Mouse (Mus musculus): ENCODE measurements at regions not wholly inside any gene's neighbourhood (a gene's known extent, or its start where the extent isn't known, plus 50 kb on each side); places are given as distances from the start of the nearest gene placed in this dataset.

GRCm38 (mm10) chr13:79057424-79057823, 857.9 kb upstream of the Nr2f1 start:
- Histone ChIP-seq H3K4me3 (no peak overlapping the region), H3K27ac (replicated peaks) (no peak overlapping the region), H3K9me3 (replicated peaks) (no peaks in the 10 kb centered on the region), H3K4me1 (no peaks in the 10 kb centered on the region), H3K27me3 (ENCODE audit: low read depth, poor library complexity, severe bottlenecking) (no peaks in the 10 kb centered on the region), H3K36me3 (no peaks in the 10 kb centered on the region)
- 83% methylated on average over 1 of the region's 1 CpGs for WGBS
- no peak for DNase-seq (ENCODE audit: low spot score)

DNA sequence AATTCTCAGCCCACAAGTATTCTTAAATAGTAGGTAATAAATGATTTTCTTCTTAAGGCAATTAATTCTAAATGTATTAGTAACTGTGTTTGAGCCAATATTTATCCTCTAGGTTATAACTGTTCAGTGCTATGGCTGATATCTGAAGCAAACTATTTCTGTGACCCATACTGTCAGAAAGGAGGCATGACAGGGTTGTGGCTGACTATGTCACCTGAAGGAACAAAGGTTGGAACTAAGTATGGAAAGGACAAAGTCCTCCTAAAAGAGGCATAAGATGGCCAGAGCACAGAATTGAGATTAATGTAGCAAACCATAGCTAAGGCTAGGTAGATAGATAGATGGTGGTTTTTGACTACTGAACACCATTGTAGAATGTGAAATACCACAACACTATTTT, 854.9 kb upstream of the Nr2f1 start:
- DNase-seq (ENCODE audit: low spot score): no peak
- Histone ChIP-seq H3K27me3 (ENCODE audit: low read depth, poor library complexity, severe bottlenecking) (no peaks in the 10 kb centered on the region), H3K36me3 (no peaks in the 10 kb centered on the region), H3K4me3 (no peak overlapping the region), H3K4me1 (no peaks in the 10 kb centered on the region), H3K9me3 (replicated peaks) (no peaks in the 10 kb centered on the region), H3K27ac (replicated peaks) (no peak overlapping the region)

DNA sequence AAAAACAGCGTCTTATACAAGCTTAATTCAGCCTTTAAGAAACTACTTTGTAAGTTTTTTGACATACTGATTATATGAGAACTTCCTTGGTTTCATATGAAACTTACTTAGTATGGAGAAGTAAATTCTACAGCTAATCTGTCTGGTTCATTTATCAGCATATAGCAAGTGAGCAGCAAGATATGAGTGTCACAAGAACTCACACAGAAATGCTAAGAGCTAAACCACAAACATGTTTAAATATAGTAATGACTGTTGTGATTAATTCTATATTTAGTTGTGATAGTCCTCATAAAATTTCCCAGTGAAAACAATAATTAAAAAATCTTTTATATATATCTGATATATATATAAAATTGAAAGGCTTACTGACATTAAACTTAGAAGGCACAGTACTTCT, 853.9 kb upstream of the Nr2f1 start:
- Histone ChIP-seq H3K36me3 (no peaks in the 10 kb centered on the region), H3K4me3 (no peak overlapping the region), H3K4me1 (no peaks in the 10 kb centered on the region), H3K9me3 (replicated peaks) (no peaks in the 10 kb centered on the region), H3K27me3 (ENCODE audit: low read depth, poor library complexity, severe bottlenecking) (no peaks in the 10 kb centered on the region), H3K27ac (replicated peaks) (no peak overlapping the region)
- 93% methylated on average over 1 of the region's 1 CpGs for WGBS
- DNase-seq (ENCODE audit: low spot score): no peak

DNA sequence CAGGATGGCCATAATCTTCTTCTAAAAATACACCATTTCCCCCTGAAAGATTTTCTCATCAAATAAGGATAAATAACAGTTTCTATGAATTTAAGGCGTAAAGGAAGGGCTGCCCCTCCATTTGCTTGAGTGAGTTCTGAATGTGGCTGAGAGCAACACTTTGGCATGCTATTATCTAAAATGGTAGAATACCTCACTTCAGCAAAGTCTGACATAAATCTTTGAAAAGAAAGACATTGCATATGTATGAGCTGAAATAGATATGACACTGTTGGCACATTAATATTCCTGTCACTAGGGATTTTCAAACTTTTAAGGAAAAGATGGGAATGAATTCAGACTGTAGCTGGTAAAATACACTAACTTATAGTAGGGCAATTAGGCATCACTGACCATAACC, 847.7 kb upstream of the Nr2f1 start:
- Histone ChIP-seq H3K27ac (replicated peaks) (no peak overlapping the region), H3K9me3 (replicated peaks) (no peaks in the 10 kb centered on the region), H3K4me1 (peaks cover 6% of the 10 kb centered on the region; the same call in 1 of the 2 replicates), H3K36me3 (no peaks in the 10 kb centered on the region), H3K27me3 (ENCODE audit: low read depth, poor library complexity, severe bottlenecking) (no peaks in the 10 kb centered on the region), H3K4me3 (no peak overlapping the region)
- no peak for DNase-seq (ENCODE audit: low spot score)
- WGBS: 41% methylated on average over 1 of the region's 1 CpGs

DNA sequence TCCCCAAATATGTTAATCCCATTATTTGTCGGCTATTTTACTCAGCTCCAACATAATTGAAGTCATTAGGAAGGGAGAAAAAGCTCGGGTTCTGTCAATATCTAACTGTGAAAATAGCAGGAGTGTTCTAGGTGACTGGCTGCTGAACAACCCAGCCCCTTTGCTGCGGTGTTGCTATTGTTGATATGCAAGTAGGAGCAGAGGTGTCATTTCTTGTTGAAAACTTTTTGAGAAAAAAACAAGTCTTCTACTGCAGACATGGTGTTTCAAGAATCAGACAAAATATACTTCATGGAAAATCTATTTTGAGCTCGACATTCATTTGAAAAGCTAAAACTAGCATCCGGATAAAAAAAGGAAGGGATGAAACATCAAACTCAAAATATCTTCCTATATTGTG, 845.1 kb upstream of the Nr2f1 start:
- 58% methylated on average over 5 of the region's 5 CpGs for WGBS
- H3K4me3 ChIP-seq: no peak overlapping the region
- no peaks in the 10 kb centered on the region for H3K36me3 ChIP-seq

DNA sequence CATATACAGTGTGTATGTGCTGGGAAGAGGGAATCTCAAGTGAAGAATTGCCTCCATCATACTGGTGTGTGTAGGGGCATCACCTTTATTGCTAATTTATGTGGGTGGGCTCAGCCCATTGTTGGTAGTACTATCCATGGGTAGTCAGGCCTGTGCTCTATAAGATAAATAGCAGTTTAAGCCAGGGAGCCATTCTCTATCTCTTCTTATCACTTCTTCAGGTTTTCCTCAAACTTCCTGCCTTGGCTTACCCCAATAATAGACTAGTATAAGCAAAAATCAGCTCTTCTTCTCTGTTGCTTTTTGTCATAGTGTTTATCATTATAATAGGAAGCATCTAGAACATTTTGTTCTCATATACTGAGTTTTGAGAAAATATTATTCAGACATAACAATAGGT, 838.3 kb upstream of the Nr2f1 start:
- H3K4me3 ChIP-seq: no peak overlapping the region
- no peaks in the 10 kb centered on the region for H3K27me3 ChIP-seq (ENCODE audit: low read depth, poor library complexity, severe bottlenecking)
- H3K9me3 ChIP-seq (replicated peaks): no peaks in the 10 kb centered on the region
- H3K27ac ChIP-seq (replicated peaks): no peak overlapping the region
- H3K36me3 ChIP-seq: no peaks in the 10 kb centered on the region
- DNase-seq (ENCODE audit: low spot score): no peak
- no peaks in the 10 kb centered on the region for H3K4me1 ChIP-seq

More for the DNA sequence above, 845.1 kb upstream of the Nr2f1 start:
- Histone ChIP-seq H3K9me3 (replicated peaks) (no peaks in the 10 kb centered on the region), H3K27me3 (ENCODE audit: low read depth, poor library complexity, severe bottlenecking) (no peaks in the 10 kb centered on the region), H3K27ac (replicated peaks) (no peak overlapping the region), H3K4me1 (peaks cover 6% of the 10 kb centered on the region; the same call in 1 of the 2 replicates)
- DNase-seq (ENCODE audit: low spot score): no peak

- 85% methylated on average over 2 of the region's 2 CpGs for WGBS
- H3K36me3 ChIP-seq: no peaks in the 10 kb centered on the region
- DNase-seq (ENCODE audit: low spot score): no peak
- H3K27ac ChIP-seq (replicated peaks): no peak overlapping the region
- no peak overlapping the region for H3K4me3 ChIP-seq
- H3K4me1 ChIP-seq: peaks cover 1% of the 10 kb centered on the region; the same call in 1 of the 2 replicates
- H3K27me3 ChIP-seq (ENCODE audit: low read depth, poor library complexity, severe bottlenecking): no peaks in the 10 kb centered on the region
- H3K9me3 ChIP-seq (replicated peaks): no peaks in the 10 kb centered on the region
These were observed 835.7 kb upstream of the Nr2f1 start for GRCm38 (mm10) chr13:79035276-79035675.

DNA sequence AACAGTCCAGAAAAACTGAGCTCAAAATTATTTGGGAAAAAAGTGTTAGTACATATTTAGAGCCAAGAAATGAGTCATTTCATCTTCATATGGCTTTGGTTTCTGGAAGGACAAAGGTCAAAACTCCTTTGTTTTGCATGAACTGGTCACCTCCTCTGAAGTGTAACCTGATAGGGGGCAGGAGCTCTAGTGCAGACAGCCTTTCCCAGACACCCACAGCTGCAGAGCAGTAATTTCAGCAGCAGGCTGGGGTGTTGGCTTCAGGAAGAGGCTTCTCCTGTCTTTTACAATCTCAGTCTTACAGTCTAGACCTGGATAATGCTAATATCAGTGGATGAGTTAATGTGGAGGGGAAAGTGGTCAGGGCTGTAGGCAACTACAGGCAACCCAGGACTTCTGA, 830.4 kb upstream of the Nr2f1 start:
- DNase-seq (ENCODE audit: low spot score): peak; percentile 31
- Histone ChIP-seq H3K27ac (replicated peaks) (peak overlapping the region; percentile 38), H3K4me3 (no peak overlapping the region), H3K9me3 (replicated peaks) (no peaks in the 10 kb centered on the region), H3K27me3 (ENCODE audit: low read depth, poor library complexity, severe bottlenecking) (no peaks in the 10 kb centered on the region), H3K36me3 (no peaks in the 10 kb centered on the region), H3K4me1 (peaks cover 37% of the 10 kb centered on the region)

- Histone ChIP-seq H3K27ac (replicated peaks) (0 out of 2 replicates have a peak overlapping the region, but pooled peaks have one; percentile 33), H3K27me3 (ENCODE audit: low read depth, poor library complexity, severe bottlenecking) (no peaks in the 10 kb centered on the region), H3K4me3 (no peak overlapping the region), H3K9me3 (replicated peaks) (no peaks in the 10 kb centered on the region), H3K4me1 (peaks cover 37% of the 10 kb centered on the region), H3K36me3 (no peaks in the 10 kb centered on the region)
- DNase-seq (ENCODE audit: low spot score): peak; percentile 52
- WGBS: 45% methylated on average over 4 of the region's 4 CpGs
These were observed 828.6 kb upstream of the Nr2f1 start for GRCm38 (mm10) chr13:79027877-79028760.

- peaks cover 37% of the 10 kb centered on the region for H3K4me1 ChIP-seq
- no peaks in the 10 kb centered on the region for H3K9me3 ChIP-seq (replicated peaks)
- H3K27me3 ChIP-seq (ENCODE audit: low read depth, poor library complexity, severe bottlenecking): no peaks in the 10 kb centered on the region
- no peak for DNase-seq (ENCODE audit: low spot score)
- no peaks in the 10 kb centered on the region for H3K36me3 ChIP-seq
- no peak overlapping the region for H3K4me3 ChIP-seq
- 33% methylated on average over 1 of the region's 1 CpGs for WGBS
- H3K27ac ChIP-seq (replicated peaks): no peak overlapping the region
These were observed 826.1 kb upstream of the Nr2f1 start for GRCm38 (mm10) chr13:79025645-79026044.

DNA sequence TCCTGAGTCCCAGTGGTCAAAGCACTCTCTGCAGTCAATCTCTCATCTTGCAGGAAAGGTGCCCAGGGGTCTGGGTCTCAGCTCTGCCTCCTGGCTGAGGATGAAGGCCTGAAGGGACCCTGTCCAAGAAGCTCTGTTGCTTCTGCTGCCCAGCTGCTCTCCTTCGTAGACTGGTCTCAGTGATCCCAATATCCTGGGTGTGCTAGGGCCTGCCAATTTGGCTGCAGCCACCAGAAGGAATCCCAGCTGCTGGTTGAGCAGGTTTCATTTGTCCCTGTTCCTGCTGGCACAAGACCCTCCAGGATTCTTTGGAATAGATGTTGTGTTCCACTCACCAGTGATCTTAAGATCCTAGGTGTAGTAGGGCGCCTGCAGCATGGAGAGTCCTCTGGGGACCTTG, 818.5 kb upstream of the Nr2f1 start:
- Histone ChIP-seq H3K9me3 (replicated peaks) (no peaks in the 10 kb centered on the region), H3K27ac (replicated peaks) (no peak overlapping the region), H3K4me3 (no peak overlapping the region), H3K27me3 (ENCODE audit: low read depth, poor library complexity, severe bottlenecking) (no peaks in the 10 kb centered on the region), H3K36me3 (no peaks in the 10 kb centered on the region), H3K4me1 (no peaks in the 10 kb centered on the region)
- WGBS: 92% methylated on average over 2 of the region's 2 CpGs
- no peak for DNase-seq (ENCODE audit: low spot score)

- no peak for DNase-seq (ENCODE audit: low spot score)
- Histone ChIP-seq H3K36me3 (no peaks in the 10 kb centered on the region), H3K4me3 (no peak overlapping the region), H3K4me1 (0 out of 2 replicates have a peak, but pooled peaks cover 2% of the 10 kb centered on the region), H3K9me3 (replicated peaks) (no peaks in the 10 kb centered on the region), H3K27ac (replicated peaks) (no peak overlapping the region), H3K27me3 (ENCODE audit: low read depth, poor library complexity, severe bottlenecking) (no peaks in the 10 kb centered on the region)
- 83% methylated on average over 1 of the region's 1 CpGs for WGBS
These were observed 803.8 kb upstream of the Nr2f1 start for GRCm38 (mm10) chr13:79003313-79003712.

GRCm38 (mm10) chr13:78998855-78999254, 799.3 kb upstream of the Nr2f1 start:
- Histone ChIP-seq H3K36me3 (no peaks in the 10 kb centered on the region), H3K9me3 (replicated peaks) (no peaks in the 10 kb centered on the region), H3K27ac (replicated peaks) (no peak overlapping the region), H3K27me3 (ENCODE audit: low read depth, poor library complexity, severe bottlenecking) (no peaks in the 10 kb centered on the region), H3K4me1 (0 out of 2 replicates have a peak, but pooled peaks cover 2% of the 10 kb centered on the region), H3K4me3 (no peak overlapping the region)
- WGBS: 58% methylated on average over 2 of the region's 2 CpGs
- no peak for DNase-seq (ENCODE audit: low spot score)

Measured in midbrain, embryonic 10.5 days (tissue).